Mouse (Mus musculus): Measurements from ENCODE around the gene Arih1.
"Not testable (repeated sequence)": the region's sequence is repeated elsewhere in the genome, so short reads cannot be mapped to it uniquely, and the experiment has no call there.

Gene Arih1

DNA sequence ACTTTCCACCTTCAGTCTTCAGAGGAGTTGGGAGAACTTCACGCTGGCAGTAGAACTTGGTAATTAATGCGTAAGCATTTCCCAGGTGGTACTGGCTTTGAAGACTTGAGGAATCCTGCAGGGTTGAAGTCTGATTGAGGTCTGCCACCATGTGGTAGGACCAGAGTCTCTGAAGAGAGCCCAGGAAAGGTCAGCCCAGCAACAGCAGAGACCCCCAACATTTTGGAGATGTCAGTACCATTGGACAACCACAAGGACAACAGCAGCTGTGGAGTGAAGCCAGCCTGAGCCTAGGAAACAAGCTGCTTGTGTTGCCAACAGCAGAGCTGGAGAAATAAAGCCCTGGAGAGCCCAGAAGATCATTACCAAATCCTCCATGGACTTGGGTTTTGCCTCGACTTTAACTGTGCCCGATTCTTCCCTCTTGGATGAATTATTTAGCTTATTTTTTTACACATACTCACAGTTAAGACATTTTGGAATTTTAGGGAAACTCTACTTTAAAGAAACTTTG is 27.4 kb downstream of the Arih1 start:
- in situ Hi-C loops (cut with MboI, MseI) = no loop called here

DNA sequence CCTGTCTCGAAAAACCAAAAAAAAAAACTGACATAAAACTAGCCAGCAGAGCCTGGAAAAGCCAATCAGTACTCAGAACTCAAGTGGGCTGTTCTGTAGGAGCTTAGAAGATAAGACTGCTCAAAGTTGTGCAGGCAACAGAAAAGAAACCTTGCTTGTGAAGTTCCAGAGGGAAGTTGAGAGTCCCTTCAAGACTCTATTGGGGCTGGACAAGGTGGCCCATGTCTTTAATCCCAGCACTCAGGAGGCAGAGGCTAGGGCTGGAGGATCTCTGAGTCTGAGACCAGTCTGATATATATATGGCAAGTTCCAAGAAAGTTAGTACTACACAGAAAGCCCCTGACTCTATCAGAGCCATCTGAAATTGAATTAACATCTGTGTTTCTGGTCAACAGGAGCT is 28.0 kb downstream of the Arih1 start:
- in situ Hi-C loops (cut with MboI, MseI) = no loop called here

DNA sequence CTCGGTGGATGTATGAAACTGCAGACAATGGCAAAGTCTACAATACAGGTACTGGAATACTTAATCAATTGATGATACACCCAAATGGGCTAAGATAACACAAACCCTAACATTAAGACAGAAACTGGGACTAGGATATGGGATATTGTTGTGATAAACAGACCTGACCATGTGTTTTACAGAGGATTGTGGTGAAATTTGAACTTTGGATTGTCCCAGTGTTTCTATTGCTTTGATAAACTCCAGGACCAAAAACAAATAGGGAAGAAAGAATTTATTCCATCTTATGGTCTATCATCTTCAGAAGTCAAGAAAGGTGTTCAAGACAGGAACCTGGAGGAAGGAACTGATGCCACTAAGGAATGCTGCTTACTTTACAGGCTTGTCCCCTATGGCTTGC is 28.7 kb downstream of the Arih1 start:
- in situ Hi-C loops (cut with MboI, MseI) = no loop called here

DNA sequence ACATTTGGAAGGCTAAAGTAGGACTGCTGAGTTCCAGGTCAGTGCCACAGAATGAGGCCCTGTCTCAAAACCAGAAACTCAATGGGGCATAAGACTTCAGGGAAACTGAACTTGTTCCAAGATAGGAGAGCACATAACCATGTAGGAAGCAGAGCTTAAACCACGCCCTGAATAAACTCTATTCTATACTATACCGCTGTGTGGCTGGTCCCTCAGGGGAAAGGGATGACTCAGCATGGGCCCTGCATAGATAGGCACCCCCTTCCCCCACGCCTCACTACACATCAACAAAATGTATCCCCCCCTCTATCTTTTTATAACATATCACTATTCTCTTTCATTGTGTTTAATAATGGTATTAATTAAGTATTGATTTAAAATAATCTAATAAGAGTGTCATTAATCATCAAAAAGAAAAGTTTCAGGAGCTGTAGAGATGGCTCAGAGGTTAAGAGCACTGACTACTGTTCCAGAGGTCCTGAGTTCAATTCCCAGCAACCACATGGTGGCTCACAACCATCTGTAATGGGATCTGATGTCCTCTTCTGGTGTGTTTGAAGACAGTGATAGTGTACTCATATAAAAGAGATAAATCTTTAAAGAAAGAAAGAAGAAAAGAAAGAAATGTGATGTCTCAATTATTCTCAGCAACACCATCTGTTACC is 30.9 kb downstream of the Arih1 start:
- in situ Hi-C loops (cut with MboI, MseI) = no loop called here

DNA sequence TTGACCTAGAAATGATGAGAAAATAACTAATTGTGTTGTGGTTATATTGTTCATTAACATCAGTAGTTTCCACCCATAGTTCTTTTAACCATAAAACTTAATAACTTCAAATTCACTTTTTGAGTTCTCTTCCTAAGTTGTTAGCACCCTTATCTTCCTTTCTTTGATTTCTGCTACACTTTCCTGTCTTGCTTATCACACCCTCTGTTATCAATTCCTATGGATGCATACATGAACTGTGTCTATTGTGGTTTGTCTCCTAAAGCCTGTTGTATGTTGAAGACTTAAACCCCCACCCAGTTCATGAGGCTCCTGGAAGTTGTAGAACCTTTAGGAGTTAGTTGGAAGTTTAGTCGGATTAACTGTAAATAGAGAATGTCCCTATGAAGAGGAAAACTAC is 52.7 kb downstream of the Arih1 start:
- in situ Hi-C loops (cut with MboI, MseI) = no loop called here

DNA sequence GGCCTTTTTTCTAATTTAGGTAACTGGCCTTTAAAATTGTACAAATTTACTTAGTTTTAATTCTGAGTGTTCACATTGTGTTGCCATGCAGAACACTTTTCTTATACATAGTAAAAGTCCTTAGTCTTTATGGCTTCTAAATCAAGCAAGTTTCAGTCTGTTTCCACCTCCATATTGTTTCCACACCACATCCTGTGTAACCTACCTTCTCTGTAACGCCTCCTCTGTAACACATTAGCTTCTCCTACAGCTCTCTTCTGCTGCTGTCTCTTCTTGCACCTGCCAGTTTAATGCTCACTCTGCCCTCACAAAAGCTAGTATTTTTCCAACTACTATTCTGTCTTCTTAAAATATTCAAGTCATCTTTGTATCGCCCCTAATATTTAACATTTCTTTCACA is 54.8 kb downstream of the Arih1 start:
- in situ Hi-C loops (cut with MboI, MseI) = no loop called here

DNA sequence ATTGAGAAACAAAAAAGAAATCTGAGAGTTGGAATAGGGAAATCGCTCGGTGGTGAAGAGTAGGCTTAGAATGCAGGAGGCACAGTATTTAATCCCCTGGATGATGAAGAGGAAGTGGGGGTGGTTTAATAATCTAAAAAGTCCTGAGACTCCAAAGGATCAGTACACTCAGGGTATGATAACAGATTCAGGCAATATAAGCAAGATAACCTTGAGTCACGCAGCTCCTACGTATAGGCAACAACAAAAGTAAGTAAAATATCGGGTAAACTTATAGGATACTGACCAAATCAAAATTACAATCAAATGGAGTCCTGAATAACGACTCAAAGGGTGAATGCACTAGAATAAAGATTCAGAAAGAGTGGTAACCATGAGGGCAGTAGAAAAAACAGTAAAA is 65.9 kb downstream of the Arih1 start:
- in situ Hi-C loops (cut with MboI, MseI) = no loop called here

DNA sequence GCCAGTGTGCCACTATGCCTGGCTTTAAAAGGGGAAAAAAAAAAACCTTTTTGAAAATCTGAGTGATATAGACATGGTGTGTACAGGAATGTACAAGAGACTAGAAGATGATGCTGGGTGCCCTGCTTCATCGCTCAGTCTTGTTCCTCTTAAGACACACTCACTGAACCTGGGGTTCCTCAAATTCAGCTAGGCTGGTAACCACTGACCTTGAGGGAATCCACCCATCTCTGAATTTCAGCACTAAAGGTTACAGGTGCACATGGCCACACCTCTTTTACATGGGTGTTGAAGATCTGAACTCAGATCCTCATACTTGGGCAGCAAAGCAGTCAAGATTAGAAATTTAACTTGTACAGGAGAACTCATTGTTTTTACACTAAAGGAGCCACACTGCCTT is 79.1 kb downstream of the Arih1 start:
- in situ Hi-C loops (cut with MboI, MseI) = no loop called here

DNA sequence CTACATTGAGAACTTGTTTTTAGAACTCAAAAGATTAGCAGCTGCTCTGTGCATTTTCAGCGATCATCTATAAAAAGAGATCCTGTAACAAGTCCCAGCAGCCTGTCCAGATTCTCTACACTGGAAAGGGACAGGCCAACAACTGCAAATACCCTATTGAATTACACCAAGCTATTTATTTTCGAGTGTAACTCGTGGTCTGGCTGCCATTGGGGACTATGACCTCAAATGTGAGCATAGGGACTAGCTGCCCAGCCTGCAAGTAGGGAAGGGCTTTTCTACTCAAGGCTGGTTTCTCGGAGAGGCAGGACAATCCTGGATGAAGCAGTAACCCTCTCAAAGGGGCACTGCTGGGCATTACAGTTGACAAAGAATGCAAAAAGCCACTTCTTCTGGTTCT is 97.3 kb downstream of the Arih1 start:
- in situ Hi-C loops (cut with MboI, MseI) = no loop called here

DNA sequence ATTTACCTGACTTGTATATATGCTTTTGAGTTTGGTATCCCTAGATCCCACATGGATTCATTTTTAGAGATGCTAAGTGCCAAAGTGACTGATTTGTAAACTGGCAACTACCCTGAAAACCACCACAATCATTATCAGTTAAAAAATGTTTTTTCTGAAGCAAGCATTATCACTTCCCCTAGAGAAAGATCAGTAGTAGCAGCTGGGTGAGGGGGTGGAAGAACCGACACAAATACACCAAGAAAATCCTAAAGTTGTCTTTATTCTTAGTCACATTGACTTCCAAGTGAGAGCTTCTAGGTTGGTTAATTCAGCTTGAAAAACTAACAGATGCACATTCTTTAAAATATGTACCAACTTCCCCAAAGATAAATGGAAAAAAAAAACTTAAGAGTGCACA is 98.1 kb downstream of the Arih1 start:
- in situ Hi-C loops (cut with MboI, MseI) = no loop called here

DNA sequence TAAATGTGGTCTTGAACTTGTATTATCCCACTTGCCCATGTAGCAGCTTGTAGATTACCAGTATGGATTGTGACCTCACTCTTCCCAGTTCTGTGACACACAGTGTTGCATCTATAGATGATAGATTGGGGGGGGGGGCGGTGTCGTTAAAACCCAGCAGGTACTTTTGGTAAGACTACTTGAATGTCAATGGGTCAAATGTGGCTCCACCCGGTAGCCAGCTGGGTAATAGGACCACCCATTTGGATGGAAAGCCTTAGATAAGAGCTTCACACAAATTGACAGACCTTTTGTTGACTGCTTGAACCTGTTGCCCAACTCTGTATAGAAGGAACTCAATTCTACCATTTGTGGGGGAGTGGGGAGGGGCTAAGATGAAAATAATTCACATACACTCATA is 99.0 kb downstream of the Arih1 start:
- in situ Hi-C loops (cut with MboI, MseI) = no loop called here

DNA sequence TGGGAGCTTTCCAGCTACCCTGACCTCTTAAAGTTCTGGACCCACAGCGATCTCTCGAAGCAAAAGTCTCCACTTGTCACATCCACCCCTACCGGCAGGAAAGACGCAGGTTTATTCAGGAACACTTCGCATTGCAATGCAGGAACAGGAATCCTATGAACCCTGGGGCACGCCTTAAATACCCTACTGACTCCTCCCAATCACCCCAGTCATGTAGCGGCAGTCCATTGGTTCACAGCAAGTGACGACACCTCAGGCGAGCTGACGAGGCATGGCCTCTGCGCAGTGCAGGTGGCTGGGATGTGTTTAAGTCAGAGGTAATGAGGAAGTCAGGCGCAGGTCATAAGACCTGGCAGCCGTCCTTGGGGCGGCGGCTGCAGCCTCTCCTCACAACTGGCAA is 110.8 kb downstream of the Arih1 start:
- in situ Hi-C loops (cut with MboI, MseI) = no loop called here

DNA sequence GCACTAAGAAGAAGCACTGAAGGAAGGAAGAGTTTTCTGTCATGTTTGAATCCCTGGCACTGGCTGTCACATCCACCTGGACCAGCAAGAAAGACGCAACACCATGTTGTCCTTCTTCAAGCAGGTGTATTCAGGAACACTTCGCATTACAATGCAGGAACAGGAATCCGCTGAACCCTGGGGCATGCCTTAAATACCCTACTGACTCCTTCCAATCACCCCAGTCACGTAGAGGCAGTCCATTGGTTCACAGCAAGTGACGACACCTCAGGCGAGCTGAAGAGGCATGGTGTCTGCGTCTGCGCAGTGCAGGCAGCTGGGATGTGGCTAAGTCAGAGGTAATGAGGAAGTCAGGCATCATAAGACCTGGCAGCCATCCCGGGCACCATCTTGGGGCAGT is 116.8 kb downstream of the Arih1 start:
- in situ Hi-C loops (cut with MboI, MseI) = no loop called here

DNA sequence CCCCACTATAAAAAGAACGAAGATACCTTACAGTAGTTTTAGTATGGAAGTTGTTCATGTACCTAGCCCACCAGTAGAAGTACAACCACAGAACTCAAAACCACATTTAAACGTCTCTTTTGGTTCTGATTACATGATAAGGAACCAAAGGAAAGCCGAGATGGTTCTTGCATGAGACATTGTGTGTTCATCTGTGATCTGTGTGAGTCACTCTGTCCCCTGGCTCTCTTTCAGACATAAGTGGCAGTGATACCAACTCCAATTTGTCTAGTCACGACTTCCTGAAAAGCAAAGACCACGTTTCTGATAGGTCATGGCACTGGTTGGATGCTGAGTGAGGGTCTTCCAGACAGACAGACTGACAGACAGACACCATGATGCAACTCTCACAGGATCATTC is 117.2 kb downstream of the Arih1 start:
- in situ Hi-C loops (cut with MboI, MseI) = no loop called here

DNA sequence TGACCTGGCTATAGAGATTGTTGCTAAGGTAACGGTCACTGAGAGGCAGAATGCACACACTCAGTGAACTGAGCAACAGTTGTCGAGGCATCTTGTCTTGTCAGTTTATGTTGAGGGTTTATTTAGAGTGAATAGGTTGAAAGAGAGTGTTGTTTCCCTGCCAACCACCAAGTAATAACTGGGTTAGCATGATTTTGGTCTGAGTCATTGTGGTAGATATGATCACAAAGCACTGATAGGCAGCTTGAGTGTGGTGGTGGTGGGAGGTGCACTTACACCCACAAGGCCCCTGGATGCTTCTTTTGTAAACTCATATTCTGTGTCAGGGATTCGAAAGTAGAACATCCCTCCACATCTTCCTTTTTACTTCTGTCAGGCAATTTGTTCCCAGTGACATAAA is 125.9 kb downstream of the Arih1 start:
- in situ Hi-C loops (cut with MboI, MseI) = not testable (repeated sequence)

DNA sequence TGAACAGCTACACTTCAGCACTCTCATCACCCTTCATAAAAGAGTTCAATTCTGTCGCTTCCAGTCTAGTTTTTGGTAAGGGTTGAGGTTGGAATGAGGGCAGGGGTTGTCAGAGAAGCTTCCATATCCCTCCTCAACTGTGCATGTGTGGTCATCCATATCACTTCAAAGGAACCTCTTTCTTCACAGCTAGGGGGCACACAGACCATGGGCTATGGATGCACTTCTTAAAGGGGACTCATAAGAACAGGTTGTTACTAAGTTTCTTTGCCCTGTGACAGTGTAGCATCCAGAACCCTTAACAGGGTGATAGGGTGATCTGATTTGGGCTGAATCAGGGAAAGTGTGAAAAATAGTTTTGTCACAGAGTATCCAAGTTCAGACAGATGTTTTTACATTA is 128.4 kb downstream of the Arih1 start:
- in situ Hi-C loops (cut with MboI, MseI) = not testable (repeated sequence)

DNA sequence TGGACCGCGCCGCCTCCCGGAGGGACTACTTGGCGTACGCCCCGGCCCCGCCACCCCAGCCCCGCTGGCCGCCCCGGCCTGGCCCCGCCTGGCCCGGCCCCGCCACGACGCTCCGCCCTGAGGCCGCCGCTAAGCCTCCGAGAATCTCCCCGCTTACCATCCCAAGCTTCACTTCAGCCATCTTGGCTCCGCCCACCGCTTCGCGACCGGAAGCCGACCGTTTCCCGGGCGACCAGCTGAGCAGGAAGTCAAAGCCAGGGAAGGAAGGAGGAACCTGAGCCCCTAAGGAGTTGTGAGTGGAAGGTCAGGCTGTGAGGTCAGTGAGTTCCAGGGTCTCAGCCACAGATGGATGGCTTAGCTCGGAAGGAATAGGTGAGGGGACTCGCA is 133.2 kb downstream of the Arih1 start, which contains the start of gene Bbs4:
Gene Bbs4, minus strand, starts transcription at position 256 of the 387 bp plus-strand sequence.
- in situ Hi-C loops (cut with MboI, MseI) = no loop called here

DNA sequence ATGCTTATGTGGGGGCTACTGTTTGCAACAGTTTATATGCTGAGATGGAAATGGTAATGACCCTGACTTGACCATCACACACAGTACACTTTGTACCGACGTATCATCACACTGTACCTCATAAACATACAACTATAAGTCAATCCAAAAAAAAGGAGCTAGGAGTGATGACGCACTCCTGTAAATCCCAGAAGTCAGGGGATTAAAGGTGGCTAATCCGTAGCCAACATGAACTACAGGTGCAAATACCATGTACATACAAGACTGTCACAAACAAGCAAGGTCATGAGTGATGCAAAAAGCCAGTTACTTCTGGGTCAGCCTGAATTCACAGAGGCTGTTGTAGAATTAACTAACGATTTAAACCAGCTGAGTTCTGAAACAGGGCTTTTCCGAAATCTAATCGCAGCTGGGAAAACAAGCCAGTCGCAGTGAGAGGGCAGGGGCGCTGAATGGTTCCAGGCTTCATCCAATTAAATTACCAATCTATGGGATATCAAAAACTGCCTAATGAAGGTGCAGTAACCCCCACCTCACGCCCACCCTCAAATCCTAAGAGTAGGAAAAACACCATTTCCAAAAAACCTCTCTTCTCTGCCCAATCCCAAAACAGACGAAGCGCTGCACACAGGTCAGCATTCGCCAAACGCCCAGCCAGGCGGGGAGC is 133.7 kb downstream of the Arih1 start:
- in situ Hi-C loops (cut with MboI, MseI) = no loop called here

DNA sequence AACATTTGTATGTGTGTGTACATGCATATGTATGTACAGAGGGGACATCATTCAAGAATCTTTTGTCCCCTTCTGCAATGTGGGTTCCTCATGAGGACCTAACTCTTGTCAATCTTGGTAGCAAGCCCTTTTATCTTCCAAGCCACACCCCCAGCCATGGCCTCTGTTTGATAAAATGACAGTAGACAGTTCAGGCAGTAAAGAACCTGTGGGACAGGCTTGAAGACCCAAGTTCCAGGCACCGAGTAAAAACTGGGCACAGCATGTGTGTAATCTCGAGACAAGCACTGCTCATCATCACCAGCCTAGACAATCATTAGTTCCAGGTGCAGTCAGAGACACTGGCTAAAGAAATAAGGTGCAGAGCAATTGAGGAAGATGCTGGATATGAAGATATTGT is 140.2 kb downstream of the Arih1 start:
- in situ Hi-C loops (cut with MboI, MseI) = no loop called here

DNA sequence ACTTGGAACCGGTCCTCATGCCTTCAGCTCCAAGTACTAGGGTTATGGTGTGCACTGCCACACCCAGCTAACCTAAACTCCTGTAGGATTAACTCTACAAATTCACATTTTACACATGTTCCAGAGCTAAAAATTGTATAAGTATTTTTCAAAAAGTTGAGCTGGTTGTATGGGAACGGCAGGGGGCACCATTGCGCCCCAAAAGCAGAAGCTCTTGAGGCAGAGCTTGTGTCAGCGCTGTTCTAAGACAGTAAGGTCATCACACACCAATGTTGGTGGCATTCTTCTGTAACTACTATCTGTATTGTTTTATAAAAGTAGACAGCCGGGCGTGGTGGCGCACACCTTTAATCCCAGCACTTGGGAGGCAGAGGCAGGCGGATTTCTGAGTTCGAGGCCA is 146.4 kb downstream of the Arih1 start:
- in situ Hi-C loops (cut with MboI, MseI) = loop anchor here (5.0 kb wide), 1 partner anchor 222 kb away; no protein-coding TSS in a partner anchor

DNA sequence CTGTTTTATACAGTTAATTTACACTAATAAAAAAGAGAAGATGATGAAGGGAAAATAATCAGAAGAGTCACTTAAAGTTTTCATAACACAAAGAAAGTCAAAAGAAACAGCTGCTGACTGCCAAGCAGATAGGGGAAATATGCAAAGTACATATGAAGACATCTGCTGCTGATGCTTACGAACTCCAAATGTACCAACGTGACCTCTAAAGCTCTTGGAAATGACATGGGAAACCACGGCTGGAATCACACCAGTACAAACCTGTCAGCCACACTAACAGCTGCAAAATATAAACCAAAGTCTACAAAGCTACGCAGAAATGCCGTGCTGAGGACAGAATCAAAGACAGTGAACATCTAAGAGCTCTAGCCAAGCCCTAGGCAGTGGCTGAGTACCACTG is 147.3 kb downstream of the Arih1 start:
- in situ Hi-C loops (cut with MboI, MseI) = no loop called here

DNA sequence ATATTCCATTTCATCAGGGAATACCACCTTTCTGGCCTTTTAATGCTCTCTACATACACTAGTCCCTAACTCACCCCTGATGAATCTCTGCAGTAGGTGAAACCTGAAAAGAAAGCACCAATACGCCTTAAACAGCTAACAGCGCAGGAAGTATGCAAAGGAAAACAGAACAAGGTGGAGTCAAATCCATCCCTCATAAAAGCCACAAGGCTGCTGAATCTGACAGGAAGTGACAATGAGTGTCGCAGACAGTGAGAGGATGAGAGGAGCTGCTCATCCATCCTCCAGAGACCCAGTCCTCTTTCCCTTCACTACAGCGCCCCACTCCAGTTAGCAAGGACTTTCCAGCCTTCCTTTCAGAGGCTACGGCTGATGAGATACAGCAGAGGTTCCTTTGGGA is 148.0 kb downstream of the Arih1 start:
- in situ Hi-C loops (cut with MboI, MseI) = no loop called here
